9 mouse cellular contexts compared by ENCODE assay signal in genomic region chr2:32917526-32917925, GRCm38 (mm10). TPM values are rescaled to one million over a fixed set of nuclear protein-coding genes. Genes with fewer than 3 reads are reported as not detected.
A peak's percentile ranks its signal among the peaks of the same experiment; 100 is the strongest.
DNase-seq lines count a peak whose midpoint lies in the region; ATAC-seq lines count a peak whose summit lies in the region.
"Had no signal": no experiment of that assay in that cellular context is flagged by ENCODE, and none has a peak within 500 bp of the region (broad histone marks: within the 10 kb centered on the region; RNA-seq: fewer than 3 reads in every experiment).

No protein-coding gene starts in this region.

- peak; percentile 53 for DNase-seq in gastrocnemius, adult 18-20 months (ENCODE audit: low spot score)
- DNase-seq in gastrocnemius, postnatal 25 days: no peak
- peak; percentile 50 for DNase-seq in MN1 (ENCODE audit: low spot score)
- DNase-seq in frontal cortex, postnatal 36 days (ENCODE audit: low spot score in 2 of 2): peak; percentile 76 to 81
- peak; percentile 80 for DNase-seq in right cerebral cortex, postnatal 25 days
- no peak for DNase-seq in cerebellum, postnatal 36 days

- WGBS in limb, embryonic 12.5 days: 82% methylated on average over 11 of the region's 11 CpGs
- 82% methylated on average over 11 of the region's 11 CpGs for WGBS in kidney, embryonic 14.5 days

- H3K9me3 ChIP-seq in limb, embryonic 12.5 days: no peaks in the 10 kb centered on the region
- no peaks in the 10 kb centered on the region for H3K9me3 ChIP-seq in kidney, embryonic 14.5 days (ENCODE audit: control insufficient read depth, low read length)
- H3K9me3 ChIP-seq: neural tube, embryonic 12.5 days had no signal

- no peaks in the 10 kb centered on the region for H3K27me3 ChIP-seq in limb, embryonic 12.5 days
- H3K27me3 ChIP-seq in kidney, embryonic 14.5 days (ENCODE audit: control insufficient read depth, insufficient read depth, low read length): no peaks in the 10 kb centered on the region
- H3K27me3 ChIP-seq: neural tube, embryonic 12.5 days had no signal

- no peak overlapping the region for H3K4me3 ChIP-seq in limb, embryonic 12.5 days (replicated peaks)
- H3K4me3 ChIP-seq in kidney, embryonic 14.5 days (ENCODE audit: low read length): no peak overlapping the region
- H3K4me3 ChIP-seq: neural tube, embryonic 12.5 days had no signal

- no peak for ATAC-seq in limb, embryonic 12.5 days (ENCODE audit: insufficient number of reproducible peaks, insufficient read depth, low FRiP score, low TSS enrichment, low read depth)
- no peak for ATAC-seq in kidney, embryonic 14.5 days (ENCODE audit: low FRiP score, low TSS enrichment)

- H3K4me2 ChIP-seq in limb, embryonic 12.5 days: no peak overlapping the region
- no peak overlapping the region for H3K4me2 ChIP-seq in kidney, embryonic 14.5 days (replicated peaks; ENCODE audit: low read depth, low read length)
- H3K4me2 ChIP-seq: neural tube, embryonic 12.5 days had no signal

- no peak overlapping the region; the same call in 1 of the 2 replicates for H3K9ac ChIP-seq in limb, embryonic 12.5 days (replicated peaks)
- no peak overlapping the region for H3K9ac ChIP-seq in kidney, embryonic 14.5 days (ENCODE audit: low read depth, low read length)
- H3K9ac ChIP-seq: neural tube, embryonic 12.5 days had no signal

- H3K27ac ChIP-seq in limb, embryonic 12.5 days: peak overlapping the region; percentile 82
- H3K27ac ChIP-seq in kidney, embryonic 14.5 days (ENCODE audit: low read depth, low read length): no peak overlapping the region
- H3K27ac ChIP-seq: neural tube, embryonic 12.5 days had no signal

- peaks cover 65% of the 10 kb centered on the region for H3K36me3 ChIP-seq in limb, embryonic 12.5 days
- peaks cover 54% of the 10 kb centered on the region for H3K36me3 ChIP-seq in kidney, embryonic 14.5 days (ENCODE audit: control insufficient read depth, insufficient read depth, low read length)

- peaks cover 34% of the 10 kb centered on the region for H3K4me1 ChIP-seq in limb, embryonic 12.5 days (replicated peaks)
- H3K4me1 ChIP-seq in kidney, embryonic 14.5 days (ENCODE audit: control insufficient read depth, insufficient read depth, low read length): peaks cover 11% of the 10 kb centered on the region

RNA-seq across cellular contexts. Expression of gene Fam129b, which starts 41.6 kb away (rescaled TPM):
- total RNA-seq in gastrocnemius, adult 18-20 months (2021): 1 to 10 TPM; 4.8 to 8.2 TPM
- total RNA-seq in gastrocnemius, postnatal 25 days (2021): 10 to 100 TPM in 1 of 2 experiments, 1 to 10 TPM in 1; 8.1 to 12.4 TPM
- 48.0 and 48.1 TPM in 2 replicates for polyA plus RNA-seq in limb, embryonic 12.5 days (2016; fragmentation: Nextera tagmentation; extraction: Ambion mirVana)
- polyA plus RNA-seq in kidney, embryonic 14.5 days (2014; fragmentation: Nextera tagmentation; extraction: Ambion mirVana): 18.2 and 19.9 TPM in 2 replicates

RNA-seq across cellular contexts. Expression of gene Rpl12, which starts 43.8 kb away (rescaled TPM):
- 10 to 100 TPM; 78.4 to 90.0 TPM for total RNA-seq in gastrocnemius, adult 18-20 months (2021)
- total RNA-seq in gastrocnemius, postnatal 25 days (2021): 10 to 100 TPM; 52.0 to 67.4 TPM
- polyA plus RNA-seq in limb, embryonic 12.5 days (2016; fragmentation: Nextera tagmentation; extraction: Ambion mirVana): 184 and 185 TPM in 2 replicates
- polyA plus RNA-seq in kidney, embryonic 14.5 days (2014; fragmentation: Nextera tagmentation; extraction: Ambion mirVana): 249 and 308 TPM in 2 replicates

RNA-seq across cellular contexts. Expression of gene Lrsam1, which starts 43.9 kb away (rescaled TPM):
- total RNA-seq in gastrocnemius, adult 18-20 months (2021): 10 to 100 TPM; 11.5 to 13.5 TPM
- 10 to 100 TPM; 10.4 to 13.5 TPM for total RNA-seq in gastrocnemius, postnatal 25 days (2021)
- polyA plus RNA-seq in limb, embryonic 12.5 days (2016; fragmentation: Nextera tagmentation; extraction: Ambion mirVana): 10.4 and 11.8 TPM in 2 replicates
- 5.8 and 8.8 TPM in 2 replicates for polyA plus RNA-seq in kidney, embryonic 14.5 days (2014; fragmentation: Nextera tagmentation; extraction: Ambion mirVana)

Comparison
In these comparisons a context has a peak if more than half of its experiments do, and no peak if none do; other contexts are left out.
1. DNase-seq: peak in gastrocnemius, adult 18-20 months (single experiment), MN1 (single experiment), frontal cortex, postnatal 36 days (2 of 2) and right cerebral cortex, postnatal 25 days (single experiment); none in gastrocnemius, postnatal 25 days (single experiment) and cerebellum, postnatal 36 days (0 of 2).